Mouse (Mus musculus): ENCODE measurements around the gene Sec14l1.

Sec14l1 gene

DNA sequence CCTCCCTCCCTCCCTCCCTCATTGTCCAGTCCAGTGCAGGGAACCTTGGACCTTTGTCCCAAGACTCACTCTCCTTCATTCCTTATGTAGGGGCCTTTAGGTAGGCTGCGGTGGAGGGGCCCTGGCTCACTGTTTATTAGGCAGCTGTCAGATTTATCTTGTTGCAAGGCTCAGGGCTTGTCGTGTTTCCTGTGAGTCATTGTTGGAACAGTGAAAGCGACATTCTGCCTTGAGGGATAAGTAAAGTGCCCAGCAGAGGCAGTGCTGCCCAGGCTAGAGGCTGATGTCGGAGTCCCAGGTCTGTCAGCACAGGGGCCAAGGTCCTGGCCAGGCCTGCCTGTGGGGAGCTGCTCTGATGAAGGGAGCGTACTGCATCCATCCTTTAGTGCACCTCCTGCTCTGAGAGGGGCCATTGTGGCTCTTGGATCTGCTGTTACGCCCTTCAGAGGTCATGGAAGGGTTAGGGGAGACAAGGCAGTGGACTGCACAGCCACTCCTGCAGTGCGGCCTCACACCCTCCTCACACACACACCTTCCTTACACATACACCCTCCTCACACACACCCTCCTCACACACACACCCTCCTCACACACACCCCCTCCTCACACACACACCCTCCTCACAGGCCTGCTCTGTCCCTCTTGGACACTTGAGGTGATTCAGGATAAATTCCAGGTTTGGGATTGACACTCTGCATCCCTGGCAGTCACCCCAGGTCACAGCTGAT lies 39.3 kb downstream of the Sec14l1 start:
- no peak for DNase-seq (ENCODE audit: low spot score)

DNA sequence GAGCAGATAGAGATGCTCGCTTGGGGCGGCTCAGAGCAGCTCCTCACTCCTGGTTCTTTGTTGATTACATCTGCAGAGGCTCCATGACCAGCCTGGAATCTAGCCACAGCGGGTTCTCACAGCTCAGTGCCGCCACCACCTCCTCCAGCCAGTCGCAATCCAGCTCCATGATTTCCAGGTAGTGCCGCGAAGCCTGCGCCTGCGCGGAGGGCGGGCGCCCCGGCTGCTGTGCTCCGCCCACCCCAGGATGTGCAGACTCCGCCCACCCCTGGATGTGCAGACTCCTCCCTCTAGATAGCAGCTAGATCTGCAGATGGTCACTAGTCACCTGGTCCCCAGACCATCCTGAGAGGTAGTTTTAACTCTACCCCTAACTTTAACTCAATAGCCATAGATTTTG lies 41.8 kb downstream of the Sec14l1 start:
- peak; percentile 61 for DNase-seq (ENCODE audit: low spot score)

DNA sequence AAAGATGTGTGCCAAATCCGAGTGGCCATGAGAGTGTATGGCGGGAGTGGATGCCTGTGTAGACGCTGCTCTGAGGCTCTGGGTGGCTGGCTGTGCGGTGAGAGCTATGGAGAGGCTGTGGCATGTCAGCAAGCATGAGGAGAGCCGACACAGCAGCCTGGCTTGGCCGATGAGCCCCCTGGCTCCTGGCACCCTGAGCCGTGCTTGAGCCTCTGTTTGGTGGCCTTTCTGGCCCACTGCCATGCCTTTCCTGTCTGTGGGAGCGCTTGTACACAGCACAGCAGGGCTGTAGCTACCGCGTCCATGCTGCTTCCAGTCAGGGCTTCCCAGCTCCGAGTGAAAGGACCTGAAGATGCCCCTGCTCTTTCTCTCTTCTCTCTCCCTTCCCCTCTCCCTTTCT lies 43.4 kb downstream of the Sec14l1 start:
- DNase-seq (ENCODE audit: low spot score) = peak; percentile 67

DNA sequence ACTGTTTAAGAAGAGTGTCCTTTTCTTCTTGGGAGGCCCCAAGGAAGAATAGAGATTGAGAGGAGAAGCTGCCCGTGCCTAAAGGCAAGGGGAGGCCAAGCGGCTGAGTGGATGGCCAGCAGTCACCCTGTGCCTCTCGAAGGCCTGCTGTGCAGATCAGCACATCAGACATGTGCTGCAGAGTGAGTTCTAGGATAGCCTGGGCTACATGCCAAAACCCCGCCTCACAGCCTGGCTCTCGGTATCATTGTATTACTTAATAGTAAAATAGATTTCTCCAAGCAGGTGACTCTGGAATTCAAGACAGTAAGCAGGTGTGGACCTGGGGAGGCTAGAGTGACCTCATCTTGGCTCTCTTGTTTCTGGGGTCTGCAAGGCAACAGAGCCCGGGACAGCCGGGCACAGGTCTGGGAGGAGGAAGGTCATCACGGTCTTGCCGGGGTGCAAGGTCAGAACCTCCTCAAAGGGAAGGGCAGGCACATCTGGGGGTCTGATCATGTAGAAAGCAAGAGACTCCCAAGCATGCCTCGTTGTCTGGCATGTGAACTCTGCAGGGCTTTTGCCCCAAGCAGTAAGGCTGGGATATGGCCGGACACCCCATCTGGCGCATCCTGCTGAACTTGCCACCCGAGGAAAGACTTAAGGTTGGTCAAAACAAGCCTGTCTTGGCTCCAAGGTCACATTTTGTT lies 44.4 kb downstream of the Sec14l1 start:
- peak; percentile 69 for DNase-seq (ENCODE audit: low spot score)

DNA sequence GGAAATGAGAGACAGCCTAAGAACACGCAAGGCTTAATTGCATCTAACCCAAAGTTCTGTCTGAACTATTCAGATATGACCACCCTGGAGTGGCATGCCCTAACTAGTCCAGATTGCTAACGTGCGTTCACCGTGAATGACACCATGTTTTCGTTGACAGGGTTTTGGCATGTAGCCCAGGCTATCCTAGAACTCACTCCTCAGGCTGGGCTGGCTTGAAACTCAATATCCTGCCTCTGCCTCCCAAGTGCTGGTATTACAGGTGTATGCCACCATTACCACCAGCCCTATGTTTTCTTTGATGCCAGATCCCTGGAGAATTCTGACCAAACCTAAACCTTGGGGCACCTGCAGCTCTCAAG lies 45.0 kb downstream of the Sec14l1 start:
- DNase-seq (ENCODE audit: low spot score) = no peak

DNA sequence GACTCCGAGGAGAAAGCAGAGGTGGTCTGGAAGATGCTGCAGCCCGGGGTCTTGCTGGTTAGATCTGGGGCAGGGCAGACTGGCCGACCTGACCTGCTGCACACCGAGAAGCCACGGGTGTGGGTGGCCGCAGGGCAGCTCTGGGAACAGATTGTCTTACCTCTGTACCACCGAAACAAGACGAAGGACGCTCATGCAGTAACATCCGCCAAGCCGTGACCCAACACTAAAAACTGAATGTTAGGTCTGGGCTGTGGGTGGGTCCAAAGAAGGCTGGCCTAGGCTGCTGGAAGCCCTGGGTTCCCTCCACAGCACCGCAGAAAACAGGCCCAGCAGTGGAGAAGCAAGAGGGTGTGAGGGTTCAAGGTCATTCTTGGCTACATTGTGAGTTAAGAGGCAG lies 45.8 kb downstream of the Sec14l1 start:
- no peak for DNase-seq (ENCODE audit: low spot score)

DNA sequence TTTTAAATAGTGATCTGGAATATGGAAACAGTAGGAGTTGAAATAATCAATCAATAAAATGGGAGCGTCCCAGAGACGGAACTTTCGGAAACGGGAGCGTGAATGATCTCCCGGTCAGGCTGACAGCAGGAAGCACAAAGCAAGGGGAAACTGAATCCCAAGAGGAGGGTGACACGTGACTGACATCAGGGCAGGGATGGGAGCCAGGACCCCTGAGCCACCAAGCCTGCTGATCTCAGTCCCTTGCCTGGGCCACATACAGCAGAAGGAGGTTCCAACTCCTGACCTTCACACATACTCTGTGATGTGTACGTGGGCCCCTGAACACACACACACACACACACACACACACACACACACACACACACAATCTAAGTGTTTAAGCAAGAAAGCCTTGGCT lies 46.6 kb downstream of the Sec14l1 start:
- no peak for DNase-seq (ENCODE audit: low spot score)

DNA sequence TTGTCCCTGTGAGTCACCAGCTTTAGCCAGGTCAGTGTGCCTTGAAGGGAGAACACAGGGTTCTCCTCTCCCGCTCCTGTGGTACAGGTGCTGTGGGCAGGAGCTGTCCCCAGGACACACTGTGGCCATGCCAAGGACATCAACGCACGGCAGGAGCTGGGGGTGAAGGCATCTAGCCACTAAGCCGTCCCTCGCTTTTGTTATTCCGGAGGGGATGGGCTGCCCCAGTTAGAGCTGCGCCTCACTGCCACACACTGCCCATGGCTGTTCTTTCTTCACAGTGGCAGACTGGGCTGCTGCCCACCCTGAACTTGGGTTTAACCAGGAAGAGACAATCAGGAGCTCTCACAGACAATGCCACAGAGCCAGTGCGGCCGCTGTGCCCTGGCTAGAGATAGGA lies 48.1 kb downstream of the Sec14l1 start:
- no peak for DNase-seq (ENCODE audit: low spot score)

DNA sequence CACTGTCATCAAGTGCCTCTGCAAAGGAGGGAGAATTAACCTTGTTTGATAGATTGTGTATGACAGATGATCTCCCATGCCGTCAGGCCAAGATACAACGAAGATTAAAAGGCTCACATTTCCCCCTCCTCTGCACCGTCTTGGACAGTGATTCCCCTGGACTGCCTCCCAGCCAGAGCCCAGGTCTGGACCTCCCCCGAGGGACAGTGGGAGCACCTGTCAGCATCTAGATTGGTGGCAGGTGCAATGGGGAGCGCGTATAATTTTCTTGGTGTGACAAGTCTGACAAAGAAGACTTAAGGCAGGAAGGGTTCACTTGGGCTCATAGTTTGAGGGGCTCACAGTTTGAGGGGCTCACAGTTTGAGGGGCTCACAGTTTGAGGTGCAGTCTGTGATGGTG lies 48.8 kb downstream of the Sec14l1 start:
- DNase-seq (ENCODE audit: low spot score) = no peak

DNA sequence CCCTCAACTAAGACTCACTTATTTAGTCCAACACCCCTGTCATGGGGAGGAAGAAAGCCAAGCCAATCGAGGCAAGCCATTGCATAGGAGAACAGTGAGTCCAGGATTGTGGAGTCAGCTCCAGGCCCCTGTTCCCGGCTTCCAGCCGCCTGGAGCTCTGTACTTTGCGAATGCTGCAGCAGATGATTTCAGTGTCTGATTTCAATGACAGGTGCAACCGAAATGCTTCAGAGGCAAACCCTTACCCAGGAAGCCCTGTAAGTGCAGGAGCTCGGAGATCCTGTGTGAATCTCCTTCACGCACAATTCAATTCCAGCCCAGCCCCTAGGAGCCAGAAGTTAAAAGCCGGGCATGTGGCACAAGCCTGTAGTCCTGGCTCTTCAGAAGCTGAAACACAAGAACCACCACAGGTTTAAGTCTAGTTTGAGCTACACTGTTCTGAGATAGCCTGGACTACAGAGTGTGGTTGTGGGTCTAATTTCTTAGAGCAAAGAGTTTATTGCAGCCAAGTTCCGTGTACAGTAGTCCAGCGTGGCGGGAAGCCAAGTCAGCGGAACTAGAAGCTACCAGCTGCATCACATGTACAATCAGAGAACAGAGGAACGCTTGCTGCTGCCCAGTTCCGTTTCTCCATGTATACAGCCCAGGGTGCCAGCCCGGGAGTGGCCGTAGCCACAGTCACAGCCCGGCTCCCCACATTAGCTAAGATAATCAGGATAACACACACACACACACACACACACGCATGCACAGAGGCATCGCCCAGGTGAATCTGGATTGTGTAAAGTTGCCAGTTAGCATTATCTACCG lies 53.5 kb downstream of the Sec14l1 start:
- DNase-seq (ENCODE audit: low spot score) = peak; percentile 69

DNA sequence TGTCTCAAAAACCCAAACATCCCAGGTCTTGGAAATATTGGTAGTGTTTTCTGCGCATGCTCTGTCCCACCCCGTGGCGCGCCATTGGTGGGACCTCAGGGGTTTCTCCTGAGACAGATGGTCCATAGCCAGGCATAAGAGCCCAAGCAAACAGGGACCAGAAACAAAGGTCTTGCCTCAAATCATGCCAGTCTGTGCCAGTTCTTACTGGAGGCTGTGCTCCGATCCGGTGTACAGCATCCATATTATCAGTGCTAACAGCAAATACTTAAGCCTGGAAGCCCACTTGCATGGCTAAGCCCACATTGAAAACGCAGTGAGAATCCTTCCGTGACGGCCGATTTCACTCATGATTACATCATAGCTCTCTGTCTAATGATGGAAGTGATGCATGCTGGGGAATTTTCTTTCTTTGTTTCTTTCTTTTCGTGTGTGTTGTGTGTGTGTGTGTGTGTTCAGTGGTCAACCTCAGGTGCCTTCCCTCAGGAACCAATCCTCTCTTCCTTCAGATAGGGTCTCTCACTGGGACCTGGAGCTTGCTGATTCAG lies 54.2 kb downstream of the Sec14l1 start:
- DNase-seq (ENCODE audit: low spot score) = no peak

DNA sequence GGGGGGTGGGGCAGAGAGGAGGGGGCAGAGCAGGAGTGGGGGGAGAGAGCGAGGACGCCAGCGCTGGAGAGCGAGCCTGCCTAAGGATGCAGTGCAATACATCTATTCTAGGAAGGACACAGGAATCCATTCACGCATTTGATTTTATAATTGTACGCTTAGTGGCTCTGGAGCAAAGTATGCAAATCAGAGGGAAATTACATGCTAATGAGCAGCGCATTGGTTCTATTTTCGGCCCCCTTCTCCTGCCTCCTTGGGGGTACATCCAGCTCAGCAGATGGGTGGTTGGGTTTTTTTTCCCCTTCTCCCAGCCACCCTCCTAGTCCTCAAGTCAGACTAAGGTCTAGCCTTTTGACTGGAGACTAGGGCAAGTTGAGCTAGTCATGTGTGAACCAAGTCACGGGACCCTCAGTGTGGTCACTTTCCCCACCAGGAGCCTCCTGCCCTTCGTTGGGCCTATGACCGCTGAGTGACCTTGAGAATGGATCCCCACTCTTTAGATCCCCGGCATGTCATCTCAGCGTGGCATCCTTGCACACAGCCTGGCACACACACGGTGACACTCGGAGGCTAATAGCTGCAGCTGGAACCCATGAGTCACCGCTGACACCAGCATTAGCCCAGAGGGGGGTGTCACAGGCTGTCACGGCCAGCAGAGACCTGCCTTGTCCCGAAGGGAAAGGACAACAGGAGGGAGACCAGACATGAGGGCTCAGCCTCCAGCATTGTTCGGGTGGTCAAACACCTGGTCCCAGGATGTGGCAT lies 55.0 kb downstream of the Sec14l1 start:
- DNase-seq (ENCODE audit: low spot score) = no peak

DNA sequence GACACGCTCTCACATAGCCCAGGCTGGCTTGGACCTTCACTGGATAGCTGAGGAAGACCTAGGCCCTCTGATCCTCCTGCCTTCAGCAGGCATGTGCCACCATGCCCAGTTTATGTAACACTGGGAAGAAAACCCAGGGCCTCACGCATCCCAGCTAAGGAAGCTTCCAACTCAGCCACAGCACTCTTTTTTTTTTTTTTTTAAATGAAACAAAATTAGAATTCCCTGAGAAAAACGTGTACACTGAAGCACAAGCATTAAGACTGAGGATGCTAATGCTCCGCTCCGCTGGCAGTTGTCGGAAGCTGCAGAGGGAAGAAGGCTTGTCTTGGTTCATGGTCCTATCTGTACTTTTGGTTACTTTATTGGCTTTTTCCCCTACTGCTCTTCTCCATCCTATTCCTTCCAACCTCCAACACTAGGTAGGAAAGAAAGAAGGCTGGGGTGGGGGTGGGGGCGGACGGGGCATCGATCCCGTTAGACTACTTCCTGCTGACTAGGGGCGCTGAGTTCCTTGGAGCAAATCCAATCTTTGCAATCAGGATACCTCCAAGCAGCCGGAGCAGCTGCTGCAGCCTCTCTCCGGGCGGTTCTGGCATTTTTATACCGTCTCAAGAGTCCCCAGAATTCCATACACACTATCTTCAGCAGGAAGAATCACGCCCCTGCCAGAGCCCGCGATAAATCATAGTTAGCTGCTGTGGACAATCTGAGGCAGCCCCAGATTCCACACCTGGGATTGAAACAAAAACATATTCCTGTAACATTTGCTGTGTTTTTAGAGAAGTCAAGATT lies 59.3 kb downstream of the Sec14l1 start:
- peak; percentile 46 for DNase-seq (ENCODE audit: low spot score)

DNA sequence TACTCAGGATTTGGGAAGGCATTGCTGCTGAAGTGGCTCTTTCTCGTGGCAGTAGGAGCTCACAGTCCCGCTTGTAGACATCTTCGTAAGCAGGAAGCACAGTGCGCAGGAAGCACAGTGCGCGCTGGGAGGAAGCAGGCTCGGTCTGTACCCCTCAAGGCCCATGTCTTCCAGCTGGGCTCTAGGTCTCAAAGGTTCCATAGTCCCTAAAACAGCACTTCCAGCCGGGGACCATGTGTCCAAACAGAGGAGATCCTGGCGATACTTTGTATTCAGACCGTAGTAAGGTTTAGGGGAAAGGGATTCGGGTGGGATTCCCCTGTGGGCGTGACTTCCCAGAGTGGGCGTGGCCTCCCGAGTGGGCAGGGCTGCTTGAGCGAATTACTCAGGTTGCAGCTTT lies 60.0 kb downstream of the Sec14l1 start:
- DNase-seq (ENCODE audit: low spot score) = peak; percentile 85

DNA sequence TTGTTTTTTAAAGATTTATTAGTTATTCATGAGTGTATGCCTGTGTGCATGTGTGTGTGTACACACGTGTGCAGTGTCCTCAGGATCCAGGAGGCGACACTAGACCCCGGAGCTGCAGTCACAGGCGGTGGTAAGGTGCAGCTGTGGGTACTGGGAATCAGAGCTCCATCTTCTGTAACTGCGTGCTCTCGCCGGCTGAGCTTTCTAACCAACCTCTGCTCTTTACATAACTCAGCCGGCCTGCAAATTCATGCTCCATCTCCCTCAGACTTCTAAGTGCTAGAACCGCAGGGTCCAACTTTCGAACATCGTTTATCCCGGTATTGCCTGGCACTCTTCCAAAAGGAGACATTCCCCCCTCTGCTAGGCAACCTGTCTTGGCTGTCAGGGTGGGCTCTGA lies 60.5 kb downstream of the Sec14l1 start:
- no peak for DNase-seq (ENCODE audit: low spot score)

DNA sequence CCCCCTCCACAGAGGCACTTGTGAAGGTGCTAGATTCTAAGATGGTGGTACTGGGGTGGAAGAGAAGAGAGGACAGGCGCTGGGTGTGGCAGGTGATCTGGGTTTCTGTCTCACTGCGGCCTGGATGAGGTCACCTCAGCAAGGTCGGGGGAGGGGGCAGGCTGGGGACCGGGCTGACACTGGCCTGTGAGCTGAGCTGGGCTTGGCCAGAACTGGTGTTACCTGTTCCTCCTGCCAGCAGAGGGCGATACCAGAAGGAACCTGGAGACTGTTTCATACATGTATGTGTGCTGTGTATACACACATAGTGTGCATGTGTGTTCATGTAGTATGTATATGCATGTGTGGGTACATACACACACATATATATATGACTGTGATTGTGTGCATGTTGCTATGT lies 61.3 kb downstream of the Sec14l1 start:
- DNase-seq (ENCODE audit: low spot score) = peak; percentile 78

DNA sequence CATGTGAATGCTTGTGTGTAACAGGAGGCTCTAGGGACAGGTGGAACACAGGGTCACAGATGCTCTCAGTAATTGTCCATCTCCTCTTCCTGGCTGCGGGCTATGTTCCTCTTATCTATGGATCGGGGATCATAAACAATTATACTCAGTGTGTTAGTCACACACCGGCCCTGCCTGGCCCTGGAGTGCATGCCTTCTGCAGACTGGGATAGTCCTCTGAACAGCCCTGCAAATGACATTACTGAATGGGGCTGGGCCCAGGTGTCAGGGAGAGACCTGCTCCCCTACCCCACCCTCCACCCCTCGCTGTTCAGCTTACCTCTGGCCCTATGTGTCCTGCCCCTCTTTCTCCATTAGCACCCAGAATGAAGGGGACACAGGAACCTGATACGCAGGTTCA lies 61.9 kb downstream of the Sec14l1 start:
- DNase-seq (ENCODE audit: low spot score) = no peak

DNA sequence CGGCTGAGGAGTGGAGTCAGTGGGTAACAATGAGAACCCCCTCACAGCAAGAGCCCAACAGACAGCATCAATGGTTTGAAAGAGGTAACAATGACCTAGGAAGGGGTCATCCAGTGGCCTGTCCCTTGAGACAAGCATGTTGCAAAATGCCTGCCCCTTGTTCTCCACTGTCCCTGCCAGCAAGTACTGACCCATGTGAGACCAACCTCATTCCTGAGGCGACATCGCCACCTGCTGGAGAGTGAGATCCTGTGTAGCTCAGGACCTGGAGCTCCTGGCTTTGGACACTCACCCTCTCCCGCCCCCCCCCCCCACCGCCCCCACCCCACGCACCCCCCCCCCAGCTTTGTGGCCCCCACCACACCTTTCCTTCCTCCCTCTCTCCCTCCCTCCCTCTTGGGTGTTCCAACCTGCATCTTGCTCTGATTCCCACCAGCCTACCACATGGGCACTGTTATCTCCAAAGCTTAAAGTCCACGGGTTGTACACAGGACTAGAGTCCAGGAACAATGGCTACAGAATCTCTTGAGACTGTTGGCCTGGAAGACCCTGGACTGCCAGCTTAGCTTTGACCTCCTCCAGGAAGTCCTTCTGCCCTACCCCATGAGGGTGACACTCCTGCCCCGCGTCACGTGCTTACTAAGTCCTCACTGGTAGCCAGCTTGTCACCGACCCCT lies 62.5 kb downstream of the Sec14l1 start:
- peak; percentile 97 for DNase-seq (ENCODE audit: low spot score)

DNA sequence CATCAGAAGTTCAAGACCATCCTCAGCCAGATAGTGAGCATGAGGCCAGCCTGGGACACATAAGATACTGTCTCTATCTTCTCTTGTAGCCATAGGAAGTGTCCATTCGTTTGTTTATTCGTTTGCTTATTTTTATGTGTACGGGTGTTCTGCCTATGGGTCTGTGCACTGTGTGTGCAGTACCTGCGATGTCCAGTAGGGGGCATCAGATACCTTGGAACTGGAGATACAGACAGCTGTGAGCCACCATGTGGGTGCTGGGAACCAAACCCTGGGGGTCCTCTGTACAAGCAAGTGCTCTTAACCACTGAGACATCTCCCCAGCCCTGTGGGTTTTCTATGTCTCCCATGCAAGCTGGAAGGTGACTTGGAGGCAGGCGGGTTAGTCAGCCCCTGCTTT lies 64.9 kb downstream of the Sec14l1 start:
- peak; percentile 71 for DNase-seq (ENCODE audit: low spot score)

DNA sequence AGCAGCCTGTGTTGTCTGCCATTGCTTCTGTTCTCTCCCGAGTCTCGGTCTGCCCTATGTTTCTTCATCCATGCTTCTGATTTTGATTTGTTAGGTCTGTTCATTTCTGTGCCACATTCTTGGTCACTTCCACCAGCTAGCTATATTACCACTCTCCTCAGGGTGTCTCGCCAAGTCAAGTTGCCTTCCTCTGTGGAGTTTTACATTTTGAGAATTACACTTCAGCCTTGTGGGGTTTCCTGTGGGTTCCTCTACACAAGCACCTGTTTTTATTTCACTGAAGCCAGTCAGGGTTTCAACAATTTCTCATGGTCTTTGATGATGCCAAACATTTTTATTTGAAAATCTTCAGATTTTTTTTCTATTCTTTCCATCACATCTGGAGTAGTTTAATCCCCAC lies 67.8 kb downstream of the Sec14l1 start:
- DNase-seq (ENCODE audit: low spot score) = no peak

DNA sequence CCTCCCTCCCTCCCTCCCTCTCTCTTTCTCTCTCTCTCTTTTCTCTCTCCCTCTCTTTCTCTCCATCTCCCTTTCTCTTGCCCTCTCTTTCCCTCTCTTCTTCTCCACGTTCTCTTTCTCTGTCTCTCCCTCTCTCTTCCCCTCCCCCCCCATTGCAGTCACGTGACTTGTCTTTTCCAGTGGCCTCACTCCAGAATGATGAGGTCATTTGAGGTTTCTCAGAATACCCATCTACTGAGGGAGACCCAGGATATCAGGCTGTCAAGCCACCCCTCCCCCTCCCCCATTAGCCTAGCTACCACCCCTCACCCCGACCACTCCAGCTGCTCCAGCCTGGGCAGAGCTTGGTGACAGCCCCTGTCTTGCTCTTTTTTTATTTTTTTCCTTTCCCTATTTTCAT lies 68.3 kb downstream of the Sec14l1 start:
- no peak for DNase-seq (ENCODE audit: low spot score)

All from testis, postnatal 10 days (tissue).